Mouse (Mus musculus) embryonic fibroblast, embryonic 13.5 days (primary cell): ENCODE measurements around the gene Slc25a13.

Experiments used
- CTCF ChIP-seq: IDR thresholded peaks from 2 replicates; pipeline ENCODE4 v1.5.1; 2011; ENCODE audit warnings: mild to moderate bottlenecking, control low read depth, low read length, moderate library complexity, borderline replicate concordance; ENCODE audit not compliant: insufficient read depth
- POLR2A ChIP-seq: IDR thresholded peaks from 2 replicates; pipeline ENCODE4 v1.6.1; 2011; ENCODE audit warnings: low read depth, mild to moderate bottlenecking, control low read depth, low read length, moderate library complexity

DNA sequence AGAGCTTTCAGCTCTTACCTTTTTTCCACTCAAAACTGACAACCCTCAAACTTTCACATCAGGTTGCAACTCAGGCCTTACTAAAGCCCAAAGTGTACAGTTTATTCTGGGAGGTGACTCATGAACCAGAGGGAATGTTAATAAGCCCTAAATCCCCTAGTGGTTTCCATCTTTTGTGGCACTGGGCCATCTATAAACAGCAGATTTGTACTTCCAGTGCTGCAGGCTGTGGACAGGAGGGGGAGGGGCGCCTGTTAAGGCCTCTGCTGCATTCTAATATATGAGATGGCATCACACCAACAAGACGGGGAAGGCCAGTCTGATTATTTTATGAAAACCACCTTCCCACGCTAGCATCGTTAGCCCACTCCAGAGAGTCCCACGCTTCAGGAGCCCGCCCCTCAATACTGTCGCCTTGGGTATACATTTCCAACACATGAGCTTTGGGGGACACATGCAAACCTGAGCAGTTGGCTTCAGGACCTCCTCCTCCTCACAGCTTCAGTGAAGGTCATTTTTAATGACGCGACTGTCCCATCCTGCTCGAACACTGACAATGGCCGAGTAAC, 48.3 kb downstream of the Slc25a13 start:
- TF ChIP-seq CTCF (no peak), POLR2A (no peak)
